Mouse (Mus musculus): Measurements from ENCODE around the gene Bmp2k.

The Bmp2k gene

DNA sequence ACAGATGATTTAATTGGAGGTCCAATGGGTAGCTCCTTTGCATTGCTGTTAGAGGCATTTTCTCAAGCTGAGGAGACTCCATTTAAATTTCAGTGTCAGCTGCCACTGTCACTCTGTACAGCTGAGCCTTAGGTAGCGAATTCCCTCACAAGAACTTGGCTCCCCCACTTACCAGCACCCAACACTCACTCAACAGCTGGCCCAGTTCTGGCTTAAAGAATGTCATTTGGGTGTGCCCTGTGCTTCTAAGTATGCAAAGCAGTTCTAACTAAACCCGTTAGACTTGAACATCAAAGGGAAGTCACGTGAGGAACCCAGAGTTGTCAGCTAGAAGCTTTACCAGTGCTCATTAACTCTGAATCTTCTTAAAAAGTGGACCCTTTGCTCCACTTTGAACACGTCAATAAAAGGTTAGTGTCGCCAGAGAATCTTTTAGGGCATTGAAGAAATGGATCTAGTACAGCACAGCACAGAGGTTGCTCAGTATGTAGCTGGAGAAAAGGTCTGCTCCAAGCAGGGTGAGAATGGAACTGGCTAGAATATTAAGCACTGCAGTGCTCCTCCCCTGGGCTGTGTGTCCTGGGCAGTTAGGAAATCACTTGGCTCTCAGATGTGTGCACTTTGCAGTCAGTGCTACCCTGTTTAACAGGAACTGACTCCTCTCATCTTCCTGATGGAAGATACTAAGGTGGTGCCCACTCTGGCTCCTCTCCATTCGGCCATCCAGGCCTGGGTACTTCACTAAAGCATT is 92.7 kb downstream of the Bmp2k start:
- intact Hi-C loops (cut with DNase I), result no loop called here

DNA sequence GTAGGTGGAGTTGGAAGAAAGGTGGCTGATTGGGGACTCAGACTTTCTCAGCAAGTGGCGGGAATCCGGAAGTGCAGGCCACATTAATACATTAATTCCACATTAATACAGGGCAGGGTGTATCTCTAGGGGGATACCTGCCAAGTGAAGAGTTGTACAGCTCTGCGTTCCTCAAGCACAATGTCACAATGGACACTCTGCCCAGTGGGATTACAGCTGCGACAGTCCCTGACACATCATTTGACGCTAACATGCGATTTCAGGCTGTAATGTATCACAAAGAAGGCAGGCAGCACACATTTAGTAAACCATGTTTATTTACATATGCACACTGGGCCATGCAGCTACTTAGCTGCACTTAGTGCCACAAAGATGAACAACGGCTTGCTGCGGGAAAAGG is 95.5 kb downstream of the Bmp2k start:
- intact Hi-C loops (cut with DNase I), result no loop called here

DNA sequence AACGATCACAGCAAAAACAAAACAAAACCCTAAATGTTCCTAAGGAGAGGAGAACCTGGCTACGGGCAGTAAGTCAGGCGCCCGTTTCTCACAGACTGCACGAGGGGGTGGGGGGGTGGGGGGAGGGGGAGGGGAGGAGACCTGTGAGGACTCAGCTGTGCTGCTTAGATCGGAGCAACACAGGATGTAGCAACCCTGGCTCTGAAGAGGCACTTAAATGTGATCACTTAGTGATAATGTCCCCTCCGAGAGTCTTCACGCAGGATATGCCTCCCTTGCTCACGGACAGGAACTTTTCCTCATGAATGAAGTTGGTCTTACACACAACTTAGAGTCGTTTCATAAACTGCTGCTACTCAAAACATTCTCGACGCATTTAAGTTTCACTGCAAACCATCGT is 97.8 kb downstream of the Bmp2k start:
- intact Hi-C loops (cut with DNase I), result no loop called here

DNA sequence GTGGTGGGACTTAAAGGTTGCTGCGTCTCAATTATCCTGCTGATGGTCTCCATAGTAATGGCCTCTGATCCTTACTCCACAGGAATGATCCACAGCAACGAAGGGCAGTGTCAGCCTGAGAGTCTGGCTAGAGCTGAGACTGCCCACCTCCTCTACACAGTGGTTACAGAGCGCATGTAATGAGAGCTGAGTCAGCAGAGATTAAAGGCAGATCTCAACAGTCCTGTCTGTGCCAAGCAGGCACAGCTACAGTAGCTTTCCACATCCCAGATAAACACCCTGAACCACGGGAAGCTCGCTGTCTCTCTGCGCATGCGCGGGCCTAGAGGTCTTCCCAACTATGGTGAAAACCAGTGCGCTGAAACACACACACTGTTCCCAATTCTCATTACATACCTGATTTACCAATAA is 100.1 kb downstream of the Bmp2k start:
- intact Hi-C loops (cut with DNase I), result no loop called here

DNA sequence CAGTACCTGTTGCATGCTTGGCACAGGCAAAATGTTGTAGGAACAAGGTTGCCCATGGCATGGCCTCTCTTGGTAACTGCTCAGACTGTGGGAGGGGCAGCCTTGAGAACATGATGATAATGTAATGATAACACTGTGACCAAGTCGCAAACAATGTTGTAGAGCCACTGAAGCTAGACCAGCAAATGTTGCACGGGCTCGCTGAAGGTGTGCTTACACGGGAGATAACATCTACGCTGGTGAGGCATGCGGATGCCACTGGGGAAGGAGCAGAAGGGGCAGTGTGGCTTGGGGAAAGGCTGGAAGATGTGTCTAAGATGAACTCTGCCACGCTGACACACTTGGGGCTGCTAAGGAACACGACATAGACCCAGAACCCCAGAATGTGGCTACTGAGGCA is 102.5 kb downstream of the Bmp2k start:
- intact Hi-C loops (cut with DNase I), result no loop called here

DNA sequence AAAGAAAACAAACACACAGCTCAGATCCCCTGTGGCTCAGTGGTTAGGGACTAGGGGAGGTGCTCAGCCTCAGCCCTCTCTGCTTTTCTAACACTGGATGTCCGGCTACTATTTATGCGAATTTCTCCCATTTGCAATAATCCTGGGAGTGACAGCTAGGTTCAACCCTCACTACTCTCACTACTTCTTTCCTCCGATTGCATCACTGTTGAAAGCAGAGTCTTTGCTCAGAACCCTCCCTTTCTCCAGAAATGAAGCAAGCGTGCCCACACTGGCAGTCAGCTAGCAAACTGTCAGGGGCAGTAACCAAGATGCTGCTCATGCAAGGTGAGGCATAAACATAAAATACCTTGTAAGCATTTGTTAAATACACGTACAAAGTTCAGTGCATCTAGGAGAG is 110.8 kb downstream of the Bmp2k start:
- intact Hi-C loops (cut with DNase I), result no loop called here

DNA sequence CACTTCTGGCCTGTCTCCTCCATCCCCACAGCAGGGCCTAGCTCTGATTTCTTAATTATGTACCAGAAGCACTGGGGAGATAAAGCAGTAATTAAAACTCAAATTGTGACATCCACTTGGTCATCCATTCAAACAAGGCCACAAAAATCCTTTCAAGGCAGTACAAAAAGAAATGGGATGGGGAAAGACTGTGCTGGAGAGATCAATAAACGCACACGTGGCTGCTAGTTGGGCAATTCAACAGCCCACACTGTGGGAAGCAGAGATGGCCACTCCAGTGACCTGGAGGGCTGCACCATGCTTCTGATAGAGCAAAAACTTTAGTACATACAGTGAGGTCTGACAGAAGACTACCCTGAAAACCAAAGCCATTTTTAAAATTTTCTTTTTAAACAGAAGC is 112.6 kb downstream of the Bmp2k start:
- intact Hi-C loops (cut with DNase I), result no loop called here

DNA sequence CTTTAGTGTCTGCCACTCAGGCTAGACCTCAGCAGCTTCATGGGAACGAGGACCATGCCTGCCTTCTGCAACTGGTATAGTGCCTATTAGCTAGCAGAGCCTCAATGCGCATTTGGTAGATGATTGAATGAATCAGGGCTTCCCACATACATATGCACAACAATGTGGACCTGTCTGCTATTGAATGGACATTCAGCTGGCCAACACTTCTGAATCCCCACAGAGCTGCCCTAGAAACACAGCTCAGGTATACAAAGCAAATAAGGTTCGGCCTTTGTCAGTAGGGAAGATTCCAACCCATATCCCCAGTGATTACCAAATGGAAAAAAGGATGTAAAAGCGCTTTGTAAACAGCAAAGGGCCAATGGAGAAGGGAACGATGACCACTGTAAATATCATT is 113.2 kb downstream of the Bmp2k start:
- intact Hi-C loops (cut with DNase I), result no loop called here

DNA sequence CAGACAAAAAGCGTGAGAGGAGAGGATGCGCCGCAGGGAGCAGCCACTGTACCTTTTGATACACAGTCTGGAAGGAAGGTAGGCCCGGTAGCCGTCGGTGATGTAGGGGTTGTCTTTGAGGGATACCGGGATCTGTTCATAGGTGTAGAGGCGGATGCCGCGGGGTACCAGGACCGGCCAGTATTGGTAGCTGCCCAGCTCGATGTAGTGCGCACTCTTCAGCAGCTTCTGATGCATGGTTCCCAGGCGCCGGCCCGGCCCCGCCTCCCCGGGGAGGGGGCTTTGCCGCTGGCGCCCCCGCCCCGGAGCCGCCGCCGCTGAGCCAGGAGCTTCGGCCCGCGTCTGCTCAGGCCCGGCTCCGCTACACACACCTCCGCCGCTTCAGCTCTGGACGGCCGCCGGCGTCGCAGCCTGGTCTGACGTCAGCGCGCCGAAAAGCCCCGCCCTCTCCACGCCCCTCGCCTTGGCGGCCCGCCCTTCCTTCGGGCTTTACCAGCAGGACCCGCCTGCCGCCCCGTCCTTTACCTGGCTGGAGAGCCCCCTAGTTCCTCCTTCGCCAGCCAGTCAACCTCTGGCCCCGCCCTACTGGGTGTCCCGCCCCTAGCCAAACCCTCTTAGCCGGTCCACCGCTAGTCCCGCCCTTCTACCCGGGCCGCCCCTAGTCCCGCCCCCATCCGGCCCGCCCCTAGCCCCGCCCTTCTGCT is 113.9 kb downstream of the Bmp2k start, which contains the start of gene Paqr3:
Gene Paqr3, minus strand, starts transcription at position 390 of the 704 bp plus-strand sequence.
- intact Hi-C loops (cut with DNase I), result no loop called here

DNA sequence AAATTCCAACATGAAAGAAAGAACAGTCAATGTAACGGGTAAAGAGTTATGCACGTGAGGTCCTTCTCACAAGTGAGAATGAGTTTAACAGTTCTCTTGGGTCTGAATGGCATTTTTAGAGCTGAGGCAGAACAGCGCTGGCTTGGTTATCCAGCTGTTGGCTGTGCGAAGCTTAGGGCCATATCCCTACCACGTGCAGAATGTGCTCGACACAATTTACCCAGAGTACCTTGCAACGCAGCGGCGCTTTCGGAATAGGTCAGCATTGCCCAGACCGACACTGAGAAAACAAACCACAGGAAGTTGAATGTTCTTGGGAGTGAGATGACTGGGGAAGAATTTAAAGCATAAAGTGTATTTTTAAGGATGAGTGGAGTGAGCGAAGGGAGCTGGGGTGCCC is 127.5 kb downstream of the Bmp2k start:
- intact Hi-C loops (cut with DNase I), result loop anchor here (10.0 kb wide), 2 partner anchors 1070 to 1740 kb away; no protein-coding TSS in a partner anchor

DNA sequence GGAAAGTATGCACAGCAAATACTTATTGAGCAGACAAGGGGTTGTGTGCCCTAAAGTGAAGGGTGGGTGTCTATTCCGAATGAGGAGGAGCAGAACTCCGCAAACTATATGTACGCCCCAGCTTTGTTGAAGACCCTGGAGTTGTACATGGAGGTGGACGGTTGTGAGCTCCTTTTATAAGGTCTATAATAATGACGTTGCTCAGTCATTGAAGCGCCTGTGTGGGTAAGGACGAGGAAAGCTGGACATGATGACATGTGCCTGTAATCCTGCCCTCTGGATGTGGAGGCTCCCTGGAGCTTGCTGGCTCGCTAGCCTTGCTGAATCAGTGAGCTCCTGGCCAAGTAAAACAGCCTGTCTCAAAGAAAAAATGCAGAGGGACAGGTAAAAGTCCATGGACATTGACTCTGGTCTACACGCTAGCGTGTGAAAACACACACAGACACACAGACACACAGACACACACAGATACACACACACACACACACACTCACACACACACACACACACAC is 128.0 kb downstream of the Bmp2k start:
- intact Hi-C loops (cut with DNase I), result loop anchor here (10.0 kb wide), 2 partner anchors 1069 to 1739 kb away; no protein-coding TSS in a partner anchor

DNA sequence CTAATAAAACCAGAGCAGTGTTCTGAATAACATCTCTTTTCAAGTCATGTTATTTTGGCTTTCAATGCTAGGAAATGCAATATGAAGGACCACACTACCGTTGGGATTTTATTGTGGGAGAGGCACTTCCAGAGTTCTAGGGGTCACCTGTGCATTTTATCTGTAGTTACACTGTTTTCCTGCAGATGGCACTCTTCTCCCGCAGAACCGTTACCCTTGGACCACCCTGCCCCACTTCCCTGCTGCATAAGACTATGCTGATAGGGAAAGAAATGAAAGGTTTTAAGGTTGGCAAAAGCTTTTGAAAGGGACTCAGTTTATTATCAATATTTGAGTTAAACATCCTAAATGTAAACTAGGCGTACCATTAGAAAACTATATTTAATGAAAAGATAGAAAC is 128.5 kb downstream of the Bmp2k start:
- intact Hi-C loops (cut with DNase I), result loop anchor here (10.0 kb wide), 2 partner anchors 1069 to 1739 kb away; no protein-coding TSS in a partner anchor

DNA sequence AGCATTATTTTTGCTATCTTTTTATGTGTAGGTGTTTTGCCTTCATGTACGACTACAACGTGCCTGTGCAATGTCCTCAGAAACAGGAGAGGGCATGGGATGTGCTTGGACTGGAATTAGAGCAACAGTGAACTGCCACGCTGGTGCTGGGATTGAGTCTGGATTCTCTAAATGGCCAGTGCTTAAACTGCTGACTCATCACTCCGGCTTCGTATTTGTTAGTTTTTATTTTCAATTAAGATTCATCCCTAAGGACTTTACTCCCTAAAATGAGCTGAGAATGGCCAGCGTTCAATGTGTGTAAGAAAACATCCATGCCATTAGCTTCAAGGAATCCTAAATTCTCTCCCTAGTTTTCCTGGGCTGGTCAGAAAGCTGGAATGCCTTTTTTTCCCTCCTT is 129.8 kb downstream of the Bmp2k start:
- intact Hi-C loops (cut with DNase I), result loop anchor here (10.0 kb wide), 2 partner anchors 1068 to 1738 kb away; no protein-coding TSS in a partner anchor

DNA sequence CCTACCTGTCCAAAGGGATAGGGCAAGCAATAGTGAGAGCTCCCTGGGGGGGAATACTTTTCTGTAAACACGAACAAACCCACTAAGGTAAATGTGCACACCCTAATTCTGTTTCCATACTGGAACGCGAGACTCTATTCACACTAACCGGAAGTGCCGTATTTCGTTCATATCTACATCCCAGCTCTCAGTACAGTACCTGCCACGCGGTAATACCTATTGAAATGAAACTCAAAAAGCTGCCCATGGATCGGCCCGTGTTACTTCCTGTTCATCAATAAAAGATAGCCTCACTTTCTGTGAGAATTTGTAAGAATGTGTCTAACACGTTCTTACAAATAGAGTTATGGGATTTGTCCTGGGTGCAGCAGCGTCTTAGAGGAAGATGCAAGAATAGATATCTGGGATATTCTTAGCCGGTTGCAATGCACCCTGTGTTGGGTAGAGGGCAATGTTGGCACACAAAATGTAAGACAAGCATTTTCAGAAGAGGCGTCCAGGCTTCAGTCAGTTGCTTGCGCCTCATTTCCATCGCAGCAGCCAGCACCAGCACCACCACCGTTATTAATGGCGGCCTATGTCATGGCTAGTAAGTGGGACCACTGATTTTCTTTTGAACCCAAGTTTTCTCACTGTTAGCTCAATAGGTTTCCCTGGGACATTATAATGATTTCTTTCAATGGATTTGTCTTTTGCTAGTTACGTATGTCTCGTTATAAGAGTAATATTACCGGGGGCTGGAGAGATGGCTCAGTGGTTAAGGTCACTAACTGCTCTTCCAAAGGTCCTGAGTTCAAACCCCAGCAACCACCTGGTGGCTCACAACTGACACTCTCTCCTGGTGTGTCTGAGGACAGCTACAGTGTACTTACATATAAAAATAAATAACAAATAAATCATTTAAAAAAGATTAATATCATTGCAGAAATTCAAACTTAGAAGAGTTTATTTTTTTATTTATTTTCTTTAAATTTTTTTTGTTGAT is 131.0 kb downstream of the Bmp2k start:
- intact Hi-C loops (cut with DNase I), result loop anchor here (10.0 kb wide), 2 partner anchors 1066 to 1736 kb away; no protein-coding TSS in a partner anchor

DNA sequence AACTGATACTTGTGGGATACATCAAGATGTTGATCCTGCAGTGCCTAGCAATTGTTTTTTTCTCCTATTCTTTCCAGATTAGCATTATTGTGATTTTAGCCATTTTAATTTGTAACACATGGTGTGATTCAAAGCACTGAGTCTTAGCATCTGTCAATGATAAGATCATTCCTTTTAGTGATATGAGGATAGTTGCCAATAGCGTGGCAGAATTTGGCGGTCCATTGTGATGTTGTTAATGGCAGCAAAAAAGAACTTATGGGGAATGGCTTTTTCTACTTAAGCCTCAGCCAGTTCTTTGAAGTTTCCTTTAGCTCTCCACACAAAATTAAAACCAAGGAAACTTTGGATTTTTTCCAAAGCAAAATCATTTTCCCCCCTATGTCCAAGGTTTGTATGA is 132.1 kb downstream of the Bmp2k start:
- intact Hi-C loops (cut with DNase I), result loop anchor here (10.0 kb wide), 2 partner anchors 1065 to 1735 kb away; no protein-coding TSS in a partner anchor

DNA sequence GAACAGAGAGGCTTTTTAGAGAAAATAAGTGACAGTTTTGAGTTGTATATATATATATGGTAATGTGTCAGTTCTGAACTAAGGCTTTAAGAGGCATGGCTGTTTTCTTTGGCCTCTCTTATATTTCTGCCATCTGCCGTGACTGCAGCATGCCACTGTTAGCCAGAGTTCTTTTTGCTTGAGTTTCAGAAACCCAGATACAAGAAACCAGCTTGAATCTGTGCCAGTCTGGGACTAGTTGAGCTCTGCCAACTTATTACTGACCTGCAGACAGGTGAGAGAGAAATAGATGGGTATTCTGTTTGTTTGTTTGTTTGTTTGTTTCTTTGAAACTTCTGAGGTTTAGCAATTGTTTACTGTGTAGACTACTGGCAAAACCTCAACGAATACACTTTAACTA is 137.8 kb downstream of the Bmp2k start:
- intact Hi-C loops (cut with DNase I), result no loop called here

Data from adrenal gland (tissue).